Mouse (Mus musculus): Measurements from ENCODE around the gene Eif1ad. TPM values are rescaled to one million over a fixed set of nuclear protein-coding genes. Genes with fewer than 3 reads are reported as not detected.

Eif1ad gene
- 68.1 and 73.9 TPM in 2 replicates for polyA plus RNA-seq (2014; fragmentation: Nextera tagmentation; extraction: Ambion mirVana)

GRCm38 (mm10) chr19:5366175-5367052 is at the start of gene Eif1ad:
Gene Eif1ad, plus strand, starts transcription at chr19:5366741.
- Histone ChIP-seq H3K4me1 (ENCODE audit: control insufficient read depth, insufficient read depth, low read length) (peaks cover 15% of the 10 kb centered on the region), H3K9ac (ENCODE audit: low read length) (peak within 1 kb of the TSS; percentile 76), H3K27me3 (ENCODE audit: control insufficient read depth, insufficient read depth, low read length) (no peaks in the 10 kb centered on the region), H3K27ac (ENCODE audit: low read depth, low read length) (peak within 1 kb of the TSS; percentile 69), H3K4me2 (peak within 1 kb of the TSS; percentile 86), H3K4me3 (ENCODE audit: low read depth, low read length) (peak within 1 kb of the TSS; percentile 93), H3K36me3 (ENCODE audit: control insufficient read depth, insufficient read depth, low read length) (peaks cover 20% of the 10 kb centered on the region; the same call in 1 of the 2 replicates), H3K9me3 (ENCODE audit: control insufficient read depth, low read length) (no peaks in the 10 kb centered on the region)
- DNase-seq (ENCODE audit: low spot score, missing footprints) = peak; percentile 100
- peak; percentile 96 for ATAC-seq (ENCODE audit: low FRiP score)
- WGBS = under 1% methylated on average over 87 of the region's 92 CpGs

- WGBS = 57% methylated on average over 17 of the region's 17 CpGs
These were observed 42.7 kb upstream of the Eif1ad start for GRCm38 (mm10) chr19:5323801-5324200.

GRCm38 (mm10) chr19:5327970-5328369 is 38.6 kb upstream of the Eif1ad start:
- Histone ChIP-seq H3K4me3 (ENCODE audit: low read depth, low read length) (no peak overlapping the region), H3K9ac (ENCODE audit: low read length) (no peak overlapping the region), H3K27me3 (ENCODE audit: control insufficient read depth, insufficient read depth, low read length) (no peaks in the 10 kb centered on the region), H3K4me1 (ENCODE audit: control insufficient read depth, insufficient read depth, low read length) (no peaks in the 10 kb centered on the region), H3K36me3 (ENCODE audit: control insufficient read depth, insufficient read depth, low read length) (no peaks in the 10 kb centered on the region), H3K27ac (ENCODE audit: low read depth, low read length) (no peak overlapping the region), H3K4me2 (no peak overlapping the region), H3K9me3 (ENCODE audit: control insufficient read depth, low read length) (no peaks in the 10 kb centered on the region)
- WGBS = 77% methylated on average over 19 of the region's 19 CpGs
- DNase-seq (ENCODE audit: low spot score, missing footprints) (no peak), ATAC-seq (ENCODE audit: low FRiP score) (no peak)

More at GRCm38 (mm10) chr19:5323801-5324200, 42.7 kb upstream of the Eif1ad start:
- Histone ChIP-seq H3K4me2 (no peak overlapping the region), H3K27ac (ENCODE audit: low read depth, low read length) (no peak overlapping the region), H3K9ac (ENCODE audit: low read length) (no peak overlapping the region), H3K4me1 (ENCODE audit: control insufficient read depth, insufficient read depth, low read length) (no peaks in the 10 kb centered on the region), H3K4me3 (ENCODE audit: low read depth, low read length) (no peak overlapping the region), H3K9me3 (ENCODE audit: control insufficient read depth, low read length) (no peaks in the 10 kb centered on the region), H3K27me3 (ENCODE audit: control insufficient read depth, insufficient read depth, low read length) (no peaks in the 10 kb centered on the region), H3K36me3 (ENCODE audit: control insufficient read depth, insufficient read depth, low read length) (no peaks in the 10 kb centered on the region)
- DNase-seq (ENCODE audit: low spot score, missing footprints) (no peak), ATAC-seq (ENCODE audit: low FRiP score) (no peak)

DNA sequence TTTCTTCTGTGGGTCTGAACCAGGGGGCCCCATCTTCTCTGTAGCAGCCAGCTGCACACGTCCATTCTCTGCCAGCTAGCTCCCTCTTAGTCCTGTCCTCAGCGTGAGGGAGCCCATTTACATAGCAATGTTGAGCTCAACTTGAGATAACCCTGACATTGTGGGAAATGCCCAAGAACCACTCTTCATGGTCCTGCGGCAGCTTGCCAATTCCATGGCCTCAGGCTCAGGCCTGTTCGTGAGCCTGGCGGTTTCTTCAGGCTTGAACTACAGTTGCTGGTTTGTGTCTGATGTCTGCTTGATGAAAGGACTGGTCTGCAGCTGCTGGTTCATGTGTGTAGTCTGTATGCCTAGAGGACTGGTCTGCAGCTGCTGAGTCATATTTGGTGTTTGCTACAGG is 31.8 kb upstream of the Eif1ad start:
- ATAC-seq (ENCODE audit: low FRiP score) = no peak
- Histone ChIP-seq H3K4me3 (ENCODE audit: low read depth, low read length) (no peak overlapping the region), H3K36me3 (ENCODE audit: control insufficient read depth, insufficient read depth, low read length) (no peaks in the 10 kb centered on the region), H3K4me2 (no peak overlapping the region), H3K27ac (ENCODE audit: low read depth, low read length) (no peak overlapping the region), H3K27me3 (ENCODE audit: control insufficient read depth, insufficient read depth, low read length) (no peaks in the 10 kb centered on the region), H3K9me3 (ENCODE audit: control insufficient read depth, low read length) (no peaks in the 10 kb centered on the region), H3K4me1 (ENCODE audit: control insufficient read depth, insufficient read depth, low read length) (no peaks in the 10 kb centered on the region), H3K9ac (ENCODE audit: low read length) (no peak overlapping the region)
- no peak for DNase-seq (ENCODE audit: low spot score, missing footprints)
- WGBS = 85% methylated on average over 5 of the region's 5 CpGs

DNA sequence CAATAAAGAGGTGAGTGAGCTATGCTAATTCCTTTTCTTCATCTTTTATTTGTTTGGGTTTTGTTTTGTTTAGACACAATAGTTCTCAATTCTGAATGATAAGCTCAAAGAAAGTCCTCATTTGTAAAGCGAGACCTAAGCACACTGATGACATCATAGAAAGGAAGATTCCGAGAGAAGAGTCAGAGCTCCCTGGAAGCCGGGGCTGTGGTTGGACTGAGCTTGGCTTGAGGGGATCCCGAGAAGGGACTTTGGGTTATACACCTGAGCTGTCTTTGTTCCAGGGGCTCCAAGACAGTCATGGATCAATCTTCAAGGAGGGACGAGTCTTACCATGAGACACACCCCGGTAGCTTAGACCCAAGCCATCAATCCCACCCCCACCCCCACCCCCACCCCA is 31.1 kb upstream of the Eif1ad start, which contains the start of gene Catsper1:
TSS of gene Catsper1 (plus strand) at position 301 of the 400 bp plus-strand sequence.
- no peak for DNase-seq (ENCODE audit: low spot score, missing footprints)
- H3K9me3 ChIP-seq (ENCODE audit: control insufficient read depth, low read length) = no peaks in the 10 kb centered on the region
- H3K36me3 ChIP-seq (ENCODE audit: control insufficient read depth, insufficient read depth, low read length) = no peaks in the 10 kb centered on the region
- no peak within 1 kb of the TSS for H3K4me2 ChIP-seq
- H3K9ac ChIP-seq (ENCODE audit: low read length) = no peak within 1 kb of the TSS
- WGBS = 86% methylated on average over 6 of the region's 6 CpGs
- no peaks in the 10 kb centered on the region for H3K4me1 ChIP-seq (ENCODE audit: control insufficient read depth, insufficient read depth, low read length)
- no peaks in the 10 kb centered on the region for H3K27me3 ChIP-seq (ENCODE audit: control insufficient read depth, insufficient read depth, low read length)
- ATAC-seq (ENCODE audit: low FRiP score) = no peak
- no peak within 1 kb of the TSS for H3K27ac ChIP-seq (ENCODE audit: low read depth, low read length)
- H3K4me3 ChIP-seq (ENCODE audit: low read depth, low read length) = no peak within 1 kb of the TSS

GRCm38 (mm10) chr19:5337975-5338374 is 28.6 kb upstream of the Eif1ad start:
- Histone ChIP-seq H3K4me3 (ENCODE audit: low read depth, low read length) (no peak overlapping the region), H3K27me3 (ENCODE audit: control insufficient read depth, insufficient read depth, low read length) (no peaks in the 10 kb centered on the region; the same call in 1 of the 2 replicates), H3K9ac (ENCODE audit: low read length) (no peak overlapping the region), H3K4me1 (ENCODE audit: control insufficient read depth, insufficient read depth, low read length) (no peaks in the 10 kb centered on the region), H3K4me2 (no peak overlapping the region), H3K9me3 (ENCODE audit: control insufficient read depth, low read length) (no peaks in the 10 kb centered on the region), H3K27ac (ENCODE audit: low read depth, low read length) (no peak overlapping the region), H3K36me3 (ENCODE audit: control insufficient read depth, insufficient read depth, low read length) (no peaks in the 10 kb centered on the region)
- ATAC-seq (ENCODE audit: low FRiP score) (no peak), DNase-seq (ENCODE audit: low spot score, missing footprints) (peak; percentile 94)
- 22% methylated on average over 5 of the region's 5 CpGs for WGBS

DNA sequence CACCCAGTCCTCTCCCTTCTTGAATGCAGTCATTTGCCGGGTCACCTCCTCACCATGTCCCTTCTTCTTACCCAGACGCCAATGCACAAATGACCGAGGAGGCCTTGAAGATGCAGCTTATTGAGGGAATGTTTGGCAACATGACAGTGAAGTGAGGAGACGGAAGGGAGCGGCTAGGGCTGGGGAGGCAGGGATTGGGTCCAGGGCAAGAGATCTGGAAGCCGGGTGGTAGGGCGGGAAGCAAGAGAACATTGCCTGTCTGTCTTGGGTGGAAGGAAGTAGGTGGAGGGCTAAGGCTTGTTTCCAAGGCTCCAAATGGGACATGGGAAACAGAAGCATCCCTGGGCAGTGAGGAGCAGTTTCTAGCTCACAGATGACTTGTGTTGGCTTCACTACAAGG is 25.2 kb upstream of the Eif1ad start:
- H3K4me1 ChIP-seq (ENCODE audit: control insufficient read depth, insufficient read depth, low read length) = no peaks in the 10 kb centered on the region
- H3K27me3 ChIP-seq (ENCODE audit: control insufficient read depth, insufficient read depth, low read length) = no peaks in the 10 kb centered on the region; the same call in 1 of the 2 replicates
- no peak overlapping the region for H3K4me2 ChIP-seq
- H3K4me3 ChIP-seq (ENCODE audit: low read depth, low read length) = no peak overlapping the region
- no peaks in the 10 kb centered on the region for H3K9me3 ChIP-seq (ENCODE audit: control insufficient read depth, low read length)
- no peak overlapping the region for H3K9ac ChIP-seq (ENCODE audit: low read length)
- no peaks in the 10 kb centered on the region for H3K36me3 ChIP-seq (ENCODE audit: control insufficient read depth, insufficient read depth, low read length)
- no peak for ATAC-seq (ENCODE audit: low FRiP score)
- 89% methylated on average over 7 of the region's 7 CpGs for WGBS
- no peak for DNase-seq (ENCODE audit: low spot score, missing footprints)
- no peak overlapping the region for H3K27ac ChIP-seq (ENCODE audit: low read depth, low read length)

- 85% methylated on average over 6 of the region's 6 CpGs for WGBS
- H3K4me1 ChIP-seq (ENCODE audit: control insufficient read depth, insufficient read depth, low read length) = peaks cover 4% of the 10 kb centered on the region
- no peak overlapping the region for H3K9ac ChIP-seq (ENCODE audit: low read length)
- H3K4me3 ChIP-seq (ENCODE audit: low read depth, low read length) = no peak overlapping the region
- ATAC-seq (ENCODE audit: low FRiP score) (no peak), DNase-seq (ENCODE audit: low spot score, missing footprints) (no peak)
- no peaks in the 10 kb centered on the region; the same call in 1 of the 2 replicates for H3K27me3 ChIP-seq (ENCODE audit: control insufficient read depth, insufficient read depth, low read length)
- H3K27ac ChIP-seq (ENCODE audit: low read depth, low read length) = no peak overlapping the region
- H3K9me3 ChIP-seq (ENCODE audit: control insufficient read depth, low read length) = no peaks in the 10 kb centered on the region
- no peaks in the 10 kb centered on the region for H3K36me3 ChIP-seq (ENCODE audit: control insufficient read depth, insufficient read depth, low read length)
- no peak overlapping the region for H3K4me2 ChIP-seq
These were observed 21.0 kb upstream of the Eif1ad start for GRCm38 (mm10) chr19:5345297-5346131.

DNA sequence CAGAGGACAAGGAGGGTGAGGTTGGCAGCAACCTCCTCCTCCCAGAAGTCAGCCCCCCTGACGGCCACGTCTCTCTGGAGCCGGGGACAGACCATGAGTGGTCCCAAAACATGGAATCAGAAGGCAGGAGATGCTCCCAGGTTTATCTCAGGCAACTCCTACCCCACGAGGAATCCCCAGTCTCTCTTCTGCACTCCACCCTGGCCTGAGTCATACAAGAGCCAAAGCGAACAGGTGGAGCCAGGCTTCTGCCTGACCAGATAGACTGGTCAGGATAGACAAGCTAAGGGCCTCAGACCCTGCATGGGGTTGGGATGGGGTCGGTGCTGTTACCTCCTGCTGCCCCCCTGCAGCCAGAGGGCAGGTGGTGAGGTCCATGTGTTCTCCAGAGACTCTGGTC is 18.5 kb upstream of the Eif1ad start:
- Histone ChIP-seq H3K27me3 (ENCODE audit: control insufficient read depth, insufficient read depth, low read length) (no peaks in the 10 kb centered on the region), H3K36me3 (ENCODE audit: control insufficient read depth, insufficient read depth, low read length) (no peaks in the 10 kb centered on the region), H3K4me3 (ENCODE audit: low read depth, low read length) (no peak overlapping the region), H3K4me1 (ENCODE audit: control insufficient read depth, insufficient read depth, low read length) (peaks cover 4% of the 10 kb centered on the region), H3K9me3 (ENCODE audit: control insufficient read depth, low read length) (no peaks in the 10 kb centered on the region), H3K27ac (ENCODE audit: low read depth, low read length) (no peak overlapping the region), H3K9ac (ENCODE audit: low read length) (no peak overlapping the region), H3K4me2 (no peak overlapping the region)
- WGBS = 77% methylated on average over 6 of the region's 6 CpGs
- no peak for DNase-seq (ENCODE audit: low spot score, missing footprints)
- no peak for ATAC-seq (ENCODE audit: low FRiP score)

All from midbrain, embryonic 11.5 days (tissue).